Mouse (Mus musculus) kidney, adult 9 months (tissue): ENCODE results near the gene Mettl7a2.
"Not testable (repeated sequence)": the region's sequence is repeated elsewhere in the genome, so short reads cannot be mapped to it uniquely, and the experiment has no call there.

Experiments
- DNase-seq: peaks from one replicate; pipeline ENCODE4 v3.0.0; 2022

Mettl7a2 gene

DNA sequence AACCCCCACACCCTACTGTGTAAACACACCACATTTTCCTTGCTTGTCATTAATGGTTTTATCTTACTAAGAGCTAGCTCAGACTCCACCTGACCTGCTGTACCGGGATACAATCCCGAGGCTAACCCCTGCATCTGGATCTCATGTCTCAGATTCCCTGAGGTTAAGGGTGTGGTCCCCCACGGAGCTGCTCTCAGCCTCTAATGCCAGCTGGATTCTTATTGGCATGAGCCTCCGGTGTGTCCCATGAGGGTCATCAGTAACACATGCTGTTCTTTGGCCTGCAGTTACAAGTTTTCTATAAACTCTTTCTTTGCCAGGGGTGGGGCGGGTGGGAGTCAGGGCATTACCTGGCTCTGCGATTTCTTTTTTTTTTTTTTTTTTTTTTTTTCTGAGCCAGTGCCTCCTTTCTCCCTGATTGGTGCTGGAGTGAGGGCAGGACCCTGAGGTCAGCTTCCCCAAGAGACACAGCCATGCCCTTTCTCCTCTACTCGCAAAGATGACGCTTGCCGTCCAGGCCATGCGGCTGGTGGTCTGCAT, at the start of gene Mettl7a2, which contains the start of gene Methig1:
Gene Mettl7a2 (plus strand): TSS at position 490 of the 540 bp plus-strand sequence.
Gene Methig1 (plus strand): TSS at position 439 of the 540 bp plus-strand sequence.
- DNase-seq: no peak

DNA sequence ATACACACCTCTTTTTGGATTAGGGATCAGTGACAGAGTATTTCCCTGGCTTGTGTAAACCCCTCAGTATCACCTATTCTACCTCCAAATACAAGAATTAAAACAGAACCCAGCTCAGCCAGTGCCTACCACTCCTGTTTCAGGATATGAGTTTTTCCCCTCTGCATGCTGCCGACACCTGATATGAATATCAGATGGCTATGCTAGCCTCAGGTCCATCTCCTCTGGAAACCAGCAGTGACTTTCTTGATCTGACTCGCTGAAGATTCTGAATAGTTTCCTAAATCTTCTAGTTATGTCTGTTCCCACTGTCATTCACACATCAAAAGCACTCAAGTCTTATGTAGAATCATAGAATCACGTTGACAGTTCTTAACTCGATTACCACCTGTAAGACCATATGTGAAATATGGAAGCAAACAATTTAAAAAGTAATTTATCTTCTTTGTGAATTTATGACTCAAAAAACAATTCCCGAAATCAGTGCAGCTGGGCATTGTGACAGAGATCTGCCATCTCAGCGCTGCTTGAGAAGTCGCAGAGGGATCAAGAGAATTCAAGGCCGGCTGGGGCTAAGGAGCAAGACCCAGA, 49.5 kb upstream of the Mettl7a2 start:
- no peak for DNase-seq

DNA sequence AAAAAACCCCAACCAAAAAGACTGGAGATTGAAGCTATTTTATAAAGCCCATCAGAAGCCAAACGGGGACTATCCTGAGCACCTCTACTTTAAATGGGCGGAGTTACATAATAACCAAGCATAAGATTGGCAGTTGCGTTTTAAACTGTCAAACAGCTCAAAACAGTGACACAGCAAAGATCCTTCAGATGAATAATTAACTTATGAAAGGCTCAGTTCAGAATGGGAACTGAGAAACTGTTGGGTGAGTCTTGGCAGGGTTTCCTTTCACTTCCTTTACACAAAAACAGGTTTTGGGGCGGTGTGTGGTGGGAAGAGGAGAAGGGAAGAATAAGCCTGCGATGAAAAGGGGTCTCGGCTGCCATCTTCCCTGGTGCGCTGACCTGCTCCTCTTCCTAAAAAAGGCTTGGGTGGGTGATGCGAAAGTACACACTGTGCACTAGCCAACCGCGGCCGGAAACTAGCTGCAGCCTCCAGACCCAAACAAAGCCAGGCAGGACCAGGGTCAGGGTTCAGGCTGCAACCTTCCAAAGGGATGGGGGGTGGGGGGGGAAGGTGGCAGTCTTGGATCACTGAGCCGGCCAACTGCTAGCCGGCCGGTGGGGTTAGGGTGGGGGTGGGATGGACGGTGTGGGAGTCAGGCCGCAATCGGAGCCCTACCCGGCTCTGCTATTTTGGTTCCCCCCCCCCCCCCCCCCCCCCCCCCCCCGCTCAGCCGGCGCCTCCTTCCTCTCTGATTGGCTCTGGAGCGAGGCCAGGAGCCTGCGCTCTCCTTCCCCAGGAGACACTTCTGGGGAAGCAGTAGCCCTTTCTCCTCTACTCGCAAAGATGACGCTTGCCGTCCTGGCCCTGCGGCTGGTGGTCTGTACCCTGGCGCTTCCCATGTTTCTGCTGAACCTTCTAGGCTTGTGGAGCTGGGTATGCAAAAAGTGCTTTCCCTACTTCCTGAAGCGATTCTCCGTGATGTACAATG, 48.7 kb upstream of the Mettl7a2 start, which contains the start of gene Mettl7a1:
Gene Mettl7a1 (plus strand): TSS at position 122 of the 973 bp plus-strand sequence.
- peak; percentile 88 for DNase-seq

DNA sequence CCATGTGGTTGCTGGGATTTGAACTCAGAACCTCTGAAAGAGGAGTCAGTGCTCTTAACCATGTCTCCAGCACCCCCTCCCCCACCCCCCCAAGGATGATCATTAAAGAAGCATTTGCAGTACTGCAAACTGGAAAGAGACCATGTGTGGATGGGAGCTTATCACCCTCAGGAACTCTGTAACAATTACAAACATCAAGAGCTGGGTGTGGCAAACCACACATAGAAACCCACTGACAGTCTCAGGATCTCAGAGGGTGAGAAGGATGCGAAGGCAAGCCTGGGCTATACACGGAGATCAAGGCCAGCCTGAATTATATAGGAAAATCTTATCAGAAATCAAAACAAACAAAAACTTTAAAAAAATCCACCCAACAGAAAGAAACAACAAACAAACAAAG, 46.8 kb upstream of the Mettl7a2 start:
- DNase-seq: no peak

DNA sequence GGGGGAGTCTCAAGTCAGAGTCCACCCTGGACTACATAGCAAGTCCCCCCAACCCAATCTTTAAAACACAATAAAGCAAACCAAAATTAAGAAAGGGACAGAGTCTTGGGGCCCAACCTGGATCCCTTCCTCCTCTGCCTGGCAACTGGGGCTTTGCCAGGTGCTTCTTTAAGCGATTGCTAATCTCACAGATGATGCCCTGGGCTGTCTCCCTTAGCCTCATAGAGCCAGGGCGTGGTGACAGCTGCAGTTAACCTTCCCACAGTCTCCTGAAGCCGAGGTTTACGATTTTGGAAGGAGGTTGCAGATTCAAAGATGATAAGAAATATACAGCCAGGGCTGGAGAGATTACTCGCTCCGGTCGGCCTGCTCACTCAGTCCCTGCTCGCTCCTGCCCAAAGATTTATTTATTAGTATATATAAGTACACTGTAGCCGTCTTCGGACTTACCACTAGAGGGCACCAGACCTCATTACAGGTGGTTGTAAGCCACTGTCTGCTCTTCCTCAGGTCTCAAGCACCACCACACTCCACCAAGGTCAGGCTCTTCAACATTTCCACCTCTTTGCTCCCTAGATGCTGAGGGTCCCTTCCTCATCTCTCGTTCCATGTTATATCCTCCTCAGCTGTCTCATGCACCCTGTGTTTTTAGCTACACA, 45.4 kb upstream of the Mettl7a2 start:
- peak; percentile 65 for DNase-seq

DNA sequence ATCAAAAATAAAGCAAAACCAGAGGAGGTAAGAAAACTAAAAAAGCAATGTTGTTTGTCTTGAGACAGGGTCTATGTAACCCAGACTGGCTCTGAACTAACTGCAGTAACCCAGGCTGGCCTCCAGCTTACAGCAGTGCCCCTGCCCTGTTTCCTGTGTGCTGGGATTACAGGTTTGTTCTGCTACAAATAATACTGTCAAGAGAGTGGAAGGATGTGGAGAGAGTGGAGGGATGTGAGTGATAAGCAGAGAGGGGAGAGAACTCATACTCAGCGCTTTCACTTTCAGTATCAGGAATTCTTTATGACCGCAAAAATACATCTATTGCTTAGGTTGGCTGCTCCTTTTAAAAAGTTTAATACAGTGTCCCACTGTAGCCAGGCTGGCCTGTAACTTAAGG, 40.7 kb upstream of the Mettl7a2 start:
- DNase-seq: no peak

DNA sequence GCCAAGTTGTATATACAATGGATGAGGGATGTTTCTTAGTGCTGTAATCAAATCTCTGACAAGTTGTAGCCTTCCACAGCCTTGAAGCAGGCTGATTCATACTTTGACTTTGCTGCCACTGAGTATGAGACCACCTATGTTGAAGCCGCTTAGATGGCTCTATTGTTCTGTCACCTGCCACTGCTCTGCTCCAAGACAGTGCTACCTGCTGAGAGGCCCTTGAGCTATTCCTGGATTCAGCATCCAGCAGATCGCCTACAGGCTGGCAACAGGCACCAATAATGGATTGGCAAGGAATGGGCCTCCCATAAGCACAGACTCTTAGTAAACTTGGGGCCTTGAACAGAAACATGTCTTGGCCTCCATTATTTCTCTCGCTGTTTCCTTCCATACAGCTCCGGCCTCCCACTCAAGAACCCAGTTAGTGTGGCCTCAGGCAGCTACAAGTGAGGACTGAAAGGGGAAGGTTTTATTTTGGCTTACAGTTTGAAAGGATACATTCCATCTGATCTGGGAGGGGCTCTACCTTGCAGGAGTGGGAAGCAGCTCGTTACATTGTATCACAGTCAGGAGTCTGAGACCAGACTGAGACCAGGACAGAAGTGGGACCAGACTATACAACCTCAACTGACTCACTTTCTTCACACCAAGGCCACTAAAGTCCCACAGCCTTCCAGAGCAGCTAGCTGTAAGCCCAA, 38.4 kb upstream of the Mettl7a2 start:
- DNase-seq: no peak

DNA sequence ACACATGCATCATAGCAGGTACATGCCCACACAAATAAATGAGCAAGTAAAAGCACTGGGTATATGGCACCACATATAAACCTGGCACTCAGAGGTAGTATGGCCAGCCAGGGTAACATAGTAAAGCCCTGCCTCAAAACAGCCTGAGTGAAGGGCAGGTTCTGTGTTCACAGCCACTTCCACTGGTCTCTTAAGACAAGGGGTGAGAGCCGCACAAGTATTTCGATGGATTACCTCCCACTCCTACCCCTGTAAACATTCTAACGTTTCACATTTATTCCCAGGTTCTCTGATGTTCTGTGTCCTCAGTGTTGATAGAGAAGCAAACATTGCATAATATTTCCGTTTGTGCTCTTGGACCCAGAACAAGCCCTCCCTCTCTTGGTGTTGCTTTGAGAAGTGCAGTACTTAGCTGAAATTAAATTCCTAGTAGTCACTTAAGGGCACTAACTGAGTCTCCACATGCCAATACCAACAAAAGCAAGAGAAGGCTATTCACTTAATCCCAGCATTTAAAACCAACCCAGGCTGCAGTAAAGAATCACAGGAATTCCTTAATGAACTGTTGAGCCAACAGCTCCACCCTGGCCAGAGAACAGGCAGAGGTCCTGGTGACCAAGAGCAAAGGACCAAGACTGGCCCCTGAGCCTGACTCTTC, 34.9 kb upstream of the Mettl7a2 start:
- DNase-seq: peak; percentile 41

DNA sequence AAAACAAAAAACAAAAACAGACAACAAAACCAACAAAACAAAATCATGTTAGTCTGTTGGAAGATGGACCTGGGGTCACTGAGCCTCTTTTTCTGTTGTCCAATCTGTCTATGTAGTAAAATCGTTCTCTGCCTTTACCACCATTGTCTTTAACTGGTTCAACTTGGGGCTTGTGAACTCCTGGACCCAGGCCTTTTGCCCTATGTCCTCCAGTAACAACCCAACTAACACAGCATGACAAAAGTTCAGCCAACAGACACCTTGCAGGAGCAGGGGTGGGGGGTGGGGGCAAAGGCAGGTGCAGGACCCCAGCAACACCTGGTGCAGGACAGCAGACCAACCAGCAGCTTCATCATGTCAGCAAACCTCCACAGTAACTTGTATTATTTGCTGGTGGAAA, 33.1 kb upstream of the Mettl7a2 start:
- DNase-seq: peak; percentile 50

DNA sequence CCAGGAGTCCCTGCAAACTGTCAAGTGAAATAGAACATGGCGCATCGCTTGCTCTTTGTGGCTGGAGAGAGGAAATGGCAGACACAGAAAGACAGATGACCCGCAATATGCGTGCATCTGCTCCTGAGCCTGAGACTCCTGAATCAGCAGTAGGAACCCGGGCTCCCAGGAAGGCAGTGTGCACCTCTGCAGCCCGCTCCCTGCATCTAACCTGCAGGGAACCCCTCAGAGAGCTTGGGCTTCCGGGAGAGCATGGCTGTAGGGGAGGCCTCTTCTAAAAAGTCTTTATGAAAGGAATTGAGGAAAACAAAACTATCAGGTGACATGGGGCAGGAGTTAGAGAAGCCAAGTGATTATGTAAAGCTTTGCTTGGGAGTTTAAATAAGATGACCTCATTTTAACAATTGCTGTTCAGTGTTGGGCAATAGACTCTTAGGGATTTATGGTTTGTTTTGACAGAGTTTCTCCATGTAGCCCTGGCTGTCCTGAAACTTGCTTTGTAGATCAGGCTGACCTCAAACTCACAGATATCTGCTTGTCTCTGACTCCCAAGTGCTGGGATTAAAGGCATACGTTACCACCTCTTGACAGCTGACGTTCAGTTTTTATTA, 32.6 kb upstream of the Mettl7a2 start:
- DNase-seq: peak; percentile 45

DNA sequence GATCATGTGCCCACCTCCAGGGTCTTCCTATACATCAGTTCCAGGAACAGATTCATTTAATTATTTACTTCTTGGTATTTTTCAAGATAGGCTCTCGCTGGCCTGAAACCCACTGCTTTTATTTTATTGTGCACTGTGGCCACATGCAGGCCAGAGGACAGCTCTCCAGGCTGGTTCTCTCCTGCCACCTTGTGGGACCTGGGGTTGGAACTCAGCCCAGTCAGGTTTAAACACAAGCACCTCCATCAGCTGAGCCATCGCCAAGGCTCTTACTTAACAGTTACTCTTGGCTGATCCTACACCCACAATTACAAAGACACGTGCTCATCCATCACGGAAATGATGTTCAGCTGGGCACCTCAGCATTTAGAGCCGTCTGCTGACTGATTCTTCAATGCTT, 31.9 kb upstream of the Mettl7a2 start:
- peak; percentile 92 for DNase-seq

DNA sequence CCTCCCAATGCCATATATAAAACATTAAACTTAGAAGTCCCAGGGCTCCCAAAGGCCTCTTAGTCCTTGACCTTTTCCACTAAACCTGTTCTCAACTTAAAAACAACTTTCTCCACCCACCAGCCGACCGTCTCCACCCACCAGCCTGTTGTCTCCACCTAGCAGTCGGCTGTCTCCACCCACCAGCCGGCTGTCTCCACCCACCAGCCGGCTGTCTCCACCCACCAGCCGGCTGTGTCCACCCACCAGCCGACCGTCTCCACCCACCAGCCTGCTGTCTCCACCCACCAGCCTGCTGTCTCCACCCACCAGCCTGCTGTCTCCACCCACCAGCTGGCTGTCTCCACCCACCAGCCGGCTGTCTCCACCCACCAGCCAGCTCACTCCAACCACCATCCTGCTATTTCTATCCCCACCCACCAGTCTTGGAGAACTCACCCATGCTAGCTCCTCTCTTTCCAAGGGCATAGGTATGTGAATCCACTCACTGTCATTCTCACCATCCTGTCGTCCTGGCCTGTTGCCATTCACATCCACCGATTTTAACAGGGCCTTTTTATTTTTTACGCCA, 28.9 kb upstream of the Mettl7a2 start:
- DNase-seq: no peak

DNA sequence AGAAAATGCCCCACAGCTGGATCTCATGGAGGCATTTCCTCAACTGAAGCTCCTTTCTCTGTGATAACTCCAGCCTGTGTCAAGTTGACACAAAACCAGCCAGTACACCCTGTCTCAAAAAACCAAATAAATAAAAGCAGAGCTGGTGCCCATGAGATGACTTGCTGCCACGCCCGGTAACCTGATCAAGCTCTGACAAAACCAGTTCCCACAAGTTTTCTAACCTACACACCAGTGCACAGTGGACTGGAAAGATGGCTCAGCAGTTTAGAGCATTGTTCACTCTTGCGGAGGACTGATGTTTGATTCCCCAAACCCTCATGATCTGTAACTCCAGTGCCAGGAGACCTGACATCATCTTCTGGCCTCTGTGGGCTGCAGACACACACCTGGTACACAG, 27.8 kb upstream of the Mettl7a2 start:
- no peak for DNase-seq

DNA sequence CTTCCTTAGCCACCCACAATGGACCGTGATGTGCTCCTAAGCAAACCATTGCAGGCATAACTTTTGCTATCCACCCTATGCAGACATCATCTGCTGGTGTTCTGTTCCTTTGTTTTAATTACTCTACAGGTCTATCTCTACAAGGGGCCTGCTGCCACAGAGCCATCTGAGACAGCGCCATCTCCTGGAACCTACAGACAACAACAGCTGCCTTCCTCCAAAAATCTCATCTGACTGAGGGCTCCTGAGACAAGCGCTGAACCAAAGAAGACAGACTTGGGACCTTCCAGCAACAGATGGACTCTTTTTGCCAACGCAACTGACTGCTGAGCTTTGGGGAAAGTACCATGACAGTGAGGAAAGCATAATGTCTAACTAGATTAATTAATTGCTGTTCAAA, 24.9 kb upstream of the Mettl7a2 start:
- DNase-seq: peak; percentile 57

DNA sequence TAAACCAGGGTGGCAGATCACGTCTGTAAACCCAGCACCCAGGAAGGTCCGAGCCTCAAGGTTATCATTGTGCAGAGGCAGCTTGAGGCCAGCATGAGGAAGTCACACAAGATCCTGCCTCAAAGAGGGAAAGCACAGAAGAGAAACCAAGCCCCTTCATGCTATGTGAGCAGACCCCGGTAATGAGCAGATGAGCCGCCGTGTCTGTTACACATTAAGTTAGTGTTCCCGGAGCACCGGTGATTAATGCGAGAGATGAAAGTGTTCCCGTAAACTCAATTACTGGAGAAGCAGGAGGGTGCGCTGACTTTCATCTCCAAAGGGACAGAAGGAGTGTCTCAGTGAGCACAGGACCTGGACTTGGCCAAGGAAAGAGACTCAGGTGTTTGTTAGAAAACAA, 23.7 kb upstream of the Mettl7a2 start:
- DNase-seq: not testable (repeated sequence)

DNA sequence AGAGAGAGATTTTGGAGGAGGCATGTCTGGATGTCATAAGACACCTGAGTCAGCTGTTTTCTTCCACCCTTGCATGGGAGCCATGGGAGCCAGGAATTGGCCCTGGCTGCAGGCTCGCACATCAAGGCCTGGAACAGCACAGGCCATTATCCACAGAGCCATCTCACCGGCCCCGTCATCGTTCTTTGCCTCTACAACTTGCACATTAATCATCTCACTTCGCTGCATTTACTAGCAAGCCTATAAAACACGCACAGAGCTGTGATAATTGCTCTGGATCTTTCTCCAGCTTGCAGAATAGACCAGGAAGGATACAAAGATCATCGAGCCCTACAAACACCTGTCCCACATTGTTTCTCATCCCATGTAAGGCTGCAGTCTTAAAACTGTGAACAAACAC, 22.3 kb upstream of the Mettl7a2 start:
- DNase-seq: no peak

DNA sequence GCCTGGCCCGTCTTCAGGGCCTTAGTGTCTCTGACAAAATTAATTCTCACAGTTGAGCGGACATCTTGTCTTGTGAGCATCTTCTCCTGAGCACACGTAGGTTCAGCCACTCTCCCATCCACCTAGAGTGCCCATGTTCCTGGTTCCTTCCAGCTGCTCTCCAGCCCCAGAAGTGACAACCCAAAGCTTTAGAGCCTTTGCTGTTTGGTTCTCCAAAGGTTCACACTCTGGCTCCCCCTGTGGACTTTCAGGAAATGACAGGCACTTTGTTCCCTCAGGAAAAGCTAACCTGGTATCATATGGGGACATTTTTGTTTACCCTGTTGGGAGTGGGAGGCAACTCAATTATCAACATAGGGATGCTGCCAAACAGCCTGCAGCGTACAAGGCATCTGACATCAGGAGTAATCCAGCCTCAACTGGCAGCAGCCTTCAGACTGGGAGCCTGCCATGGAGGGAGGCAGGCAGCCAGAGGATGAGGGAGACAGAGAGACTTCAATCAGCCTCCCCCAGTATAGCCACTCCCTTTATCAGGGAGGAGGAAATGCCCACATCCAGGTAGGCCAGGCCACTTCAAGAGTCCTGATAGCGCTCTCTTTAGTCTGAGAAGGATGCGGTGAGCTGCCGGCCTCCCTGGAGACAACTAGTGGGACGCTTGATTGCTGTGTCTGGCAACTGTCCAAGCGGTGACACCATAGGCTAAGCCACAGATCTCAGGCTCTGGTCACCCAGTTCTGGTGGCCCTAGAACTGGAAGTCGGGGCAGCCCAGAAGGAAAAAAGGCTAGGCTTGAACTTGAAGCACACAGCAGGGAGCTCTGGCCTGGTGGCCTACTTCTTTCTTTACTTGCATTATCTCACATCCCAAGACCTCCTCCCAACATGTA, 20.7 kb upstream of the Mettl7a2 start:
- not testable (repeated sequence) for DNase-seq

DNA sequence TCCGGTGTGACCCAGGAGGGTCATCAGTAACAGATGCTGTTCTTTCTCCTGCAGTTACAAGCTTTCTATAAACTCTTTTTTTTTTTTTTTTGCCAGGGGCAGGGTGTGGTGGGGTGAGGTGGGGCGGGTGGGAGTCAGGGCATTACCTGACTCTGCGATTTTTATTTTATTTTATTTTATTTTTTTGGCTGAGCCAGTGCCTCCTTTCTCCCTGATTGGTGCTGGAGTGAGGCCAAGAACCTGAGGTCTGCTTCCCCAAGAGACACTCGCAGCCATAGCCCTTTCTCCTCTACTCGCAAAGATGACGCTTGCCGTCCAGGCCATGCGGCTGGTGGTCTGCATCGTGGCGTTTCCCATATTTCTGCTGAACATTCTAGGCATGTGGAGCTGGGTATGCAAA, 18.4 kb upstream of the Mettl7a2 start, which contains the start of gene Mettl7a3:
Gene Mettl7a3 (plus strand): TSS at position 301 of the 400 bp plus-strand sequence.
- DNase-seq: no peak

DNA sequence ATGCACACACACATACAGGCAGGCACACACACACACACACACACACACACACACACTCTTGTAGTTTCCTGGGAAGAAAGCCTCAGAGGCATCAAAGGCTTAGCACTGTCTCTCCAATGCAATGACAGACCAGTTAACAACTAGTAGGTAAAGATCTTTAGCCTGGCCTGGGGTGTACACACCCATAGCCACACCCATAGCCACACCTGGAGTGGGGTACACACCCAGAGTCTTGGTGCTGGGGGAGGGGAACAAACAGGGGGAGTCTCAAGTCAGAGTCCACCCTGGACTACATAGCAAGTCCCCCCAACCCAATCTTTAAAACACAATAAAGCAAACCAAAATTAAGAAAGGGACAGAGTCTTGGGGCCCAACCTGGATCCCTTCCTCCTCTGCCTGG, 15.7 kb upstream of the Mettl7a2 start:
- DNase-seq: not testable (repeated sequence)

DNA sequence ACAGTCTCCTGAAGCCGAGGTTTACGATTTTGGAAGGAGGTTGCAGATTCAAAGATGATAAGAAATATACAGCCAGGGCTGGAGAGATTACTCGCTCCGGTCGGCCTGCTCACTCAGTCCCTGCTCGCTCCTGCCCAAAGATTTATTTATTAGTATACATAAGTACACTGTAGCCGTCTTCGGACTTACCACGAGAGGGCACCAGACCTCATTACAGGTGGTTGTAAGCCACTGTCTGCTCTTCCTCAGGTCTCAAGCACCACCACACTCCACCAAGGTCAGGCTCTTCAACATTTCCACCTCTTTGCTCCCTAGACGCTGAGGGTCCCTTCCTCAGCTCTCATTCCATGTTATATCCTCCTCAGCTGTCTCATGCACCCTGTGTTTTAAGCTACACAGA, 15.2 kb upstream of the Mettl7a2 start:
- peak; percentile 84 for DNase-seq
